Mouse (Mus musculus) forebrain, embryonic 13.5 days (tissue): ENCODE measurements at regions not wholly inside any gene's neighbourhood (a gene's known extent, or its start where the extent isn't known, plus 50 kb on each side); places are given as distances from the start of the nearest gene placed in this dataset.

ENCODE experiments used
- ATAC-seq: fragments of 200-750 bp; cut with Nextera tagmentation; 2 replicates; pipeline ENCODE4 v1.8.0; 2017
- H3K27ac ChIP-seq: fragments of 300-500 bp; sonication (generic); 2 replicates; pipeline ENCODE4 v1.5.1; 2015; ENCODE audit warnings: inconsistent platforms, mild to moderate bottlenecking, moderate library complexity
- H3K27me3 ChIP-seq: fragments of 300-500 bp; sonication (generic); 2 replicates; pipeline ENCODE4 v1.6.1; 2015; ENCODE audit warnings: mild to moderate bottlenecking, inconsistent platforms
- H3K36me3 ChIP-seq: fragments of 300-500 bp; sonication (generic); 2 replicates; pipeline ENCODE4 v1.6.1; 2015; ENCODE audit warnings: mild to moderate bottlenecking, inconsistent platforms; ENCODE audit not compliant: poor library complexity, severe bottlenecking
- H3K4me1 ChIP-seq: fragments of 300-500 bp; sonication (generic); 2 replicates; pipeline ENCODE4 v1.6.1; 2015; ENCODE audit warnings: inconsistent platforms
- H3K4me2 ChIP-seq: fragments of 300-500 bp; sonication (generic); 2 replicates; pipeline ENCODE4 v1.6.1; 2015; ENCODE audit warnings: inconsistent platforms, mild to moderate bottlenecking, moderate library complexity
- H3K4me3 ChIP-seq: fragments of 300-500 bp; sonication (generic); 2 replicates; pipeline ENCODE4 v1.5.1; 2015; ENCODE audit warnings: mild to moderate bottlenecking, inconsistent platforms
- H3K9ac ChIP-seq: fragments of 300-500 bp; sonication (generic); 2 replicates; pipeline ENCODE4 v1.6.1; 2015; ENCODE audit warnings: mild to moderate bottlenecking, inconsistent platforms
- H3K9me3 ChIP-seq: fragments of 300-500 bp; sonication (generic); replicated peaks from 2 replicates; pipeline ENCODE4 v1.6.1; 2016; ENCODE audit warnings: inconsistent platforms
- WGBS: fragments of 180-500 bp; shearing (Covaris S2); methylation state at CpG from one replicate; pipeline ENCODE4 v1.1.7; 2015; 5-methylcytosine and 5-hydroxymethylcytosine counted together

- no peak overlapping the region for H3K4me3 ChIP-seq
- no peak for ATAC-seq
- no peaks in the 10 kb centered on the region for H3K36me3 ChIP-seq
- no peaks in the 10 kb centered on the region for H3K27me3 ChIP-seq
- no peak overlapping the region for H3K27ac ChIP-seq
- H3K4me1 ChIP-seq: no peaks in the 10 kb centered on the region
- no peak overlapping the region for H3K9ac ChIP-seq
- H3K9me3 ChIP-seq: no peaks in the 10 kb centered on the region
- 81% methylated on average over 10 of the region's 10 CpGs for WGBS
- H3K4me2 ChIP-seq: no peak overlapping the region
Observed at GRCm38 (mm10) chr14:54072283-54072912, 181.5 kb downstream of the Dad1 start.

GRCm38 (mm10) chr14:54070240-54070639, 183.7 kb downstream of the Dad1 start:
- H3K27me3 ChIP-seq: no peaks in the 10 kb centered on the region
- no peak overlapping the region for H3K27ac ChIP-seq
- no peaks in the 10 kb centered on the region for H3K9me3 ChIP-seq
- H3K36me3 ChIP-seq: no peaks in the 10 kb centered on the region
- no peaks in the 10 kb centered on the region for H3K4me1 ChIP-seq
- H3K9ac ChIP-seq: no peak overlapping the region
- H3K4me2 ChIP-seq: no peak overlapping the region
- no peak overlapping the region for H3K4me3 ChIP-seq
- no peak for ATAC-seq

GRCm38 (mm10) chr14:54068684-54069083, 185.2 kb downstream of the Dad1 start:
- no peak overlapping the region for H3K9ac ChIP-seq
- H3K4me3 ChIP-seq: no peak overlapping the region
- no peak overlapping the region for H3K4me2 ChIP-seq
- no peak for ATAC-seq
- WGBS: 100% methylated on average over 1 of the region's 1 CpGs
- H3K36me3 ChIP-seq: no peaks in the 10 kb centered on the region
- H3K9me3 ChIP-seq: no peaks in the 10 kb centered on the region
- no peak overlapping the region for H3K27ac ChIP-seq
- peaks cover 6% of the 10 kb centered on the region; the same call in 1 of the 2 replicates for H3K4me1 ChIP-seq
- H3K27me3 ChIP-seq: no peaks in the 10 kb centered on the region

GRCm38 (mm10) chr14:54065466-54065865, 188.4 kb downstream of the Dad1 start:
- no peak overlapping the region for H3K4me3 ChIP-seq
- WGBS: 54% methylated on average over 4 of the region's 4 CpGs
- no peak overlapping the region for H3K4me2 ChIP-seq
- peaks cover 15% of the 10 kb centered on the region for H3K4me1 ChIP-seq
- no peak for ATAC-seq
- no peak overlapping the region for H3K9ac ChIP-seq
- no peaks in the 10 kb centered on the region for H3K27me3 ChIP-seq
- H3K27ac ChIP-seq: no peak overlapping the region
- H3K36me3 ChIP-seq: no peaks in the 10 kb centered on the region
- no peaks in the 10 kb centered on the region for H3K9me3 ChIP-seq

- WGBS: 30% methylated on average over 11 of the region's 11 CpGs
- no peaks in the 10 kb centered on the region for H3K27me3 ChIP-seq
- no peaks in the 10 kb centered on the region for H3K36me3 ChIP-seq
- H3K4me2 ChIP-seq: no peak overlapping the region
- peaks cover 15% of the 10 kb centered on the region for H3K4me1 ChIP-seq
- no peak overlapping the region for H3K4me3 ChIP-seq
- no peak overlapping the region for H3K9ac ChIP-seq
- no peaks in the 10 kb centered on the region for H3K9me3 ChIP-seq
- ATAC-seq: peak; percentile 17; the same call in 1 of the 2 replicates
- H3K27ac ChIP-seq: no peak overlapping the region
Observed at GRCm38 (mm10) chr14:54064541-54065402, 189.1 kb downstream of the Dad1 start.

- no peak overlapping the region for H3K27ac ChIP-seq
- no peak overlapping the region for H3K4me2 ChIP-seq
- WGBS: 17% methylated on average over 3 of the region's 3 CpGs
- H3K9ac ChIP-seq: no peak overlapping the region
- H3K4me1 ChIP-seq: peaks cover 15% of the 10 kb centered on the region
- H3K9me3 ChIP-seq: no peaks in the 10 kb centered on the region
- no peak overlapping the region for H3K4me3 ChIP-seq
- ATAC-seq: peak; percentile 22; the same call in 1 of the 2 replicates
- H3K27me3 ChIP-seq: no peaks in the 10 kb centered on the region
- no peaks in the 10 kb centered on the region for H3K36me3 ChIP-seq
Observed at GRCm38 (mm10) chr14:54061570-54061969, 192.3 kb downstream of the Dad1 start.

GRCm38 (mm10) chr14:54059776-54060175, 194.1 kb downstream of the Dad1 start:
- H3K4me1 ChIP-seq: peaks cover 13% of the 10 kb centered on the region
- H3K9ac ChIP-seq: no peak overlapping the region
- H3K36me3 ChIP-seq: no peaks in the 10 kb centered on the region
- ATAC-seq: peak; percentile 91
- H3K9me3 ChIP-seq: no peaks in the 10 kb centered on the region
- 24% methylated on average over 4 of the region's 4 CpGs for WGBS
- peak overlapping the region; percentile 67; the same call in 1 of the 2 replicates for H3K27ac ChIP-seq
- H3K27me3 ChIP-seq: no peaks in the 10 kb centered on the region
- H3K4me2 ChIP-seq: no peak overlapping the region
- H3K4me3 ChIP-seq: no peak overlapping the region

- H3K4me2 ChIP-seq: no peak overlapping the region
- H3K27ac ChIP-seq: no peak overlapping the region
- peaks cover 9% of the 10 kb centered on the region; the same call in 1 of the 2 replicates for H3K4me1 ChIP-seq
- H3K9me3 ChIP-seq: no peaks in the 10 kb centered on the region
- 89% methylated on average over 6 of the region's 6 CpGs for WGBS
- H3K27me3 ChIP-seq: no peaks in the 10 kb centered on the region
- no peak for ATAC-seq
- no peak overlapping the region for H3K9ac ChIP-seq
- no peaks in the 10 kb centered on the region for H3K36me3 ChIP-seq
- no peak overlapping the region for H3K4me3 ChIP-seq
Observed at GRCm38 (mm10) chr14:54059096-54059495, 194.8 kb downstream of the Dad1 start.

- no peak overlapping the region for H3K4me3 ChIP-seq
- no peaks in the 10 kb centered on the region for H3K36me3 ChIP-seq
- H3K27me3 ChIP-seq: no peaks in the 10 kb centered on the region
- 88% methylated on average over 7 of the region's 7 CpGs for WGBS
- H3K4me1 ChIP-seq: peaks cover 8% of the 10 kb centered on the region; the same call in 1 of the 2 replicates
- H3K9me3 ChIP-seq: no peaks in the 10 kb centered on the region
- H3K27ac ChIP-seq: no peak overlapping the region
- no peak overlapping the region for H3K9ac ChIP-seq
- ATAC-seq: no peak
- no peak overlapping the region for H3K4me2 ChIP-seq
Observed at GRCm38 (mm10) chr14:54056691-54057090, 197.2 kb downstream of the Dad1 start.

GRCm38 (mm10) chr14:54055390-54055789, 198.5 kb downstream of the Dad1 start:
- H3K4me2 ChIP-seq: no peak overlapping the region
- no peak overlapping the region for H3K27ac ChIP-seq

GRCm38 (mm10) chr14:54042286-54042685, 211.6 kb downstream of the Dad1 start:
- no peak overlapping the region for H3K27ac ChIP-seq
- H3K36me3 ChIP-seq: no peaks in the 10 kb centered on the region
- H3K4me2 ChIP-seq: no peak overlapping the region
- ATAC-seq: no peak
- H3K9ac ChIP-seq: no peak overlapping the region
- WGBS: 98% methylated on average over 2 of the region's 2 CpGs
- no peaks in the 10 kb centered on the region for H3K9me3 ChIP-seq
- H3K4me1 ChIP-seq: no peaks in the 10 kb centered on the region
- no peaks in the 10 kb centered on the region for H3K27me3 ChIP-seq
- H3K4me3 ChIP-seq: no peak overlapping the region

More at GRCm38 (mm10) chr14:54055390-54055789, 198.5 kb downstream of the Dad1 start:
- no peaks in the 10 kb centered on the region for H3K27me3 ChIP-seq
- no peak overlapping the region for H3K9ac ChIP-seq
- no peaks in the 10 kb centered on the region for H3K4me1 ChIP-seq
- H3K9me3 ChIP-seq: no peaks in the 10 kb centered on the region
- H3K36me3 ChIP-seq: no peaks in the 10 kb centered on the region
- no peak overlapping the region for H3K4me3 ChIP-seq
- WGBS: 73% methylated on average over 6 of the region's 6 CpGs
- ATAC-seq: no peak

- H3K4me3 ChIP-seq: no peak overlapping the region
- no peaks in the 10 kb centered on the region for H3K9me3 ChIP-seq
- H3K4me1 ChIP-seq: no peaks in the 10 kb centered on the region
- no peak overlapping the region for H3K9ac ChIP-seq
- ATAC-seq: no peak
- 86% methylated on average over 2 of the region's 2 CpGs for WGBS
- H3K36me3 ChIP-seq: no peaks in the 10 kb centered on the region
- no peak overlapping the region for H3K27ac ChIP-seq
- no peak overlapping the region for H3K4me2 ChIP-seq
- H3K27me3 ChIP-seq: no peaks in the 10 kb centered on the region
Observed at GRCm38 (mm10) chr14:54040644-54041043, 213.3 kb downstream of the Dad1 start.
